Mouse (Mus musculus) liver, embryonic 16.5 days (tissue): ENCODE data around the gene Taf5l. TPM values are rescaled to one million over a fixed set of nuclear protein-coding genes. Genes with fewer than 3 reads are reported as not detected.
"Not testable (repeated sequence)": the region's sequence is repeated elsewhere in the genome, so short reads cannot be mapped to it uniquely, and the experiment has no call there.

Experiments
- ATAC-seq: fragments of 200-750 bp; cut with Nextera tagmentation; 2 replicates; pipeline ENCODE4 v1.8.0; 2017; ENCODE audit warnings: low read depth, mild to moderate bottlenecking, moderate number of reproducible peaks, moderate library complexity
- H3K27ac ChIP-seq: fragments of 300-500 bp; sonication (generic); 2 replicates; pipeline ENCODE4 v1.5.1; 2014; ENCODE audit warnings: mild to moderate bottlenecking, low read length
- H3K27me3 ChIP-seq: fragments of 300-500 bp; sonication (generic); 2 replicates; pipeline ENCODE4 v1.6.1; 2014; ENCODE audit warnings: low read depth, low read length, mixed read lengths; ENCODE audit not compliant: control insufficient read depth, insufficient read depth
- H3K36me3 ChIP-seq: fragments of 300-500 bp; sonication (generic); 2 replicates; pipeline ENCODE4 v1.6.1; 2014; ENCODE audit warnings: mild to moderate bottlenecking; ENCODE audit not compliant: control insufficient read depth, insufficient read depth
- H3K4me1 ChIP-seq: fragments of 300-500 bp; sonication (generic); 2 replicates; pipeline ENCODE4 v1.6.1; 2014; ENCODE audit warnings: low read depth, low read length, mixed read lengths; ENCODE audit not compliant: control insufficient read depth
- H3K4me2 ChIP-seq: fragments of 300-500 bp; sonication (generic); 2 replicates; pipeline ENCODE4 v1.6.1; 2014; ENCODE audit warnings: low read depth, low read length, mixed read lengths
- H3K4me3 ChIP-seq: fragments of 300-500 bp; sonication (generic); 2 replicates; pipeline ENCODE4 v1.5.1; 2014; ENCODE audit warnings: low read depth, mild to moderate bottlenecking, low read length
- H3K9ac ChIP-seq: fragments of 300-500 bp; sonication (generic); 2 replicates; pipeline ENCODE4 v1.6.1; 2014; ENCODE audit warnings: low read depth, low read length
- H3K9me3 ChIP-seq: fragments of 300-500 bp; sonication (generic); replicated peaks from 2 replicates; pipeline ENCODE4 v1.6.1; 2016; ENCODE audit warnings: low read length; ENCODE audit not compliant: control insufficient read depth
- WGBS: fragments of 180-500 bp; shearing (Covaris S2); extraction: QIAGEN DNeasy Blood & Tissue Kit; methylation state at CpG from one replicate; pipeline ENCODE4 v1.1.7; 2014; ENCODE audit not compliant: insufficient replicate concordance; 5-methylcytosine and 5-hydroxymethylcytosine counted together
- polyA plus RNA-seq: library from polyadenylated mRNA; unstranded; fragments of >200 nt; fragmentation: Nextera tagmentation; extraction: Ambion mirVana; gene quantifications from 2 replicates; pipeline ENCODE4 v1.2.1, GENCODE M21; 2015

The Taf5l gene
- polyA plus RNA-seq, 1 experiment from 2014 or later, result 19.6 TPM

- no peak overlapping the region for H3K4me2 ChIP-seq
- ATAC-seq, result peak; percentile 67
- H3K4me3 ChIP-seq, result no peak overlapping the region
- WGBS, result 67% methylated on average over 8 of the region's 8 CpGs
- H3K36me3 ChIP-seq, result peaks cover 9% of the 10 kb centered on the region
- no peak overlapping the region for H3K27ac ChIP-seq
- H3K4me1 ChIP-seq, result no peaks in the 10 kb centered on the region
- no peaks in the 10 kb centered on the region for H3K9me3 ChIP-seq
- no peaks in the 10 kb centered on the region for H3K27me3 ChIP-seq
- H3K9ac ChIP-seq, result no peak overlapping the region
Measured at GRCm38 (mm10) chr8:124045856-124046255, 24.7 kb upstream of the Taf5l start.

DNA sequence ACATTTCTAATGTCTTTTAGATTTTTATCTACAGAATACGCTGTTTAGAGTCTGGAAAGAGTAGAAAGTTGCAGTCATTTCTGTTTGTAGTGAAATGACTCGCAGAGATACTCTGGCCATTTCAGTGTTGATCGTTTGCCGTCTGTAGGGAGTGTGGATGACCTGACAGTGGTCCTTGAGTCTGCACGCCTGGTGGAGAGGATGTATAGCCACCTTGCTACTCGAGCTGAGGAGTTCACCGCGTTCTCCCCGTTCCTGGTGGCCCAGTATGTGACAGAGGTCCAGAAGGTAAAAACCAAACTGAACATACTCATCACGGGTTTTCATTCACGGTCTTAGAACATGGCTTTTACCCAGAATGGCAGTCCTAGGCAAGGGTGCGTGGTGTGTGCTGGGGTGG is 23.7 kb upstream of the Taf5l start:
- Histone ChIP-seq H3K4me1 (no peaks in the 10 kb centered on the region), H3K9ac (no peak overlapping the region), H3K4me2 (no peak overlapping the region), H3K4me3 (no peak overlapping the region), H3K27me3 (no peaks in the 10 kb centered on the region), H3K36me3 (peaks cover 9% of the 10 kb centered on the region), H3K27ac (no peak overlapping the region), H3K9me3 (no peaks in the 10 kb centered on the region)
- ATAC-seq, result no peak
- WGBS, result 85% methylated on average over 12 of the region's 12 CpGs

GRCm38 (mm10) chr8:124044421-124044820 is 23.2 kb upstream of the Taf5l start:
- H3K36me3 ChIP-seq, result peaks cover 13% of the 10 kb centered on the region
- no peak overlapping the region for H3K27ac ChIP-seq
- no peak overlapping the region for H3K9ac ChIP-seq
- no peak overlapping the region for H3K4me2 ChIP-seq
- H3K4me3 ChIP-seq, result no peak overlapping the region
- ATAC-seq, result no peak
- WGBS, result 75% methylated on average over 5 of the region's 5 CpGs
- no peaks in the 10 kb centered on the region for H3K9me3 ChIP-seq
- H3K27me3 ChIP-seq, result no peaks in the 10 kb centered on the region
- H3K4me1 ChIP-seq, result no peaks in the 10 kb centered on the region

GRCm38 (mm10) chr8:124042201-124042600 is 21.0 kb upstream of the Taf5l start:
- WGBS, result 77% methylated on average over 1 of the region's 1 CpGs
- no peak overlapping the region for H3K9ac ChIP-seq
- no peaks in the 10 kb centered on the region for H3K9me3 ChIP-seq
- no peaks in the 10 kb centered on the region for H3K27me3 ChIP-seq
- H3K27ac ChIP-seq, result no peak overlapping the region
- H3K4me2 ChIP-seq, result no peak overlapping the region
- no peak for ATAC-seq
- H3K36me3 ChIP-seq, result peaks cover 32% of the 10 kb centered on the region
- H3K4me3 ChIP-seq, result no peak overlapping the region
- no peaks in the 10 kb centered on the region for H3K4me1 ChIP-seq

DNA sequence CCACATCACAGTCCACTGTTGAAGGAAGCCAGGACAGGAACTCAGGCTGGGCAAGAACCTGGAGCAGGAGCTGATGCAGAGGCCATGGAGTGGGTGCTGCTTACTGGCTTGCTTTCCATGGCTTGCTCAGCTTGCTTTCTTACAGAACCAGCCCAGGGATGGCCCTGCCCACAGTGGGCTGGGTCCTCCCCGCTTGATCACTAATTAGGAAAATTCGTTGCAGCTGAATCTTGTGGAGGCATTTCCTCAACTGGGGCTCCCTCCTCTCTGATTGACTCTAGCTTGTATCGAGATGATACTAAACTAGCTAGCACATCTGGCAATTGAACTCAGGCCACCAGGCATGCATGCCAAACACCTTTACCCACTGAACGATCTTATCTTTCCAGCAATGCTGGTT is 18.2 kb upstream of the Taf5l start:
- no peak overlapping the region for H3K9ac ChIP-seq
- H3K9me3 ChIP-seq, result no peaks in the 10 kb centered on the region
- H3K27me3 ChIP-seq, result no peaks in the 10 kb centered on the region
- no peaks in the 10 kb centered on the region for H3K4me1 ChIP-seq
- WGBS, result 68% methylated on average over 4 of the region's 4 CpGs
- no peak overlapping the region for H3K27ac ChIP-seq
- ATAC-seq, result no peak
- peaks cover 34% of the 10 kb centered on the region for H3K36me3 ChIP-seq
- H3K4me2 ChIP-seq, result no peak overlapping the region
- no peak overlapping the region for H3K4me3 ChIP-seq

- Histone ChIP-seq H3K4me3 (no peak overlapping the region), H3K27ac (no peak overlapping the region), H3K4me2 (no peak overlapping the region), H3K27me3 (no peaks in the 10 kb centered on the region), H3K9me3 (no peaks in the 10 kb centered on the region), H3K36me3 (peaks cover 34% of the 10 kb centered on the region), H3K4me1 (no peaks in the 10 kb centered on the region), H3K9ac (no peak overlapping the region)
- 76% methylated on average over 7 of the region's 7 CpGs for WGBS
- ATAC-seq, result no peak
Measured at GRCm38 (mm10) chr8:124038121-124038520, 16.9 kb upstream of the Taf5l start.

- H3K9me3 ChIP-seq, result no peaks in the 10 kb centered on the region
- 53% methylated on average over 5 of the region's 5 CpGs for WGBS
- H3K4me1 ChIP-seq, result no peaks in the 10 kb centered on the region
- H3K36me3 ChIP-seq, result peaks cover 45% of the 10 kb centered on the region
- no peaks in the 10 kb centered on the region for H3K27me3 ChIP-seq
- no peak for ATAC-seq
- no peak overlapping the region for H3K4me2 ChIP-seq
- H3K27ac ChIP-seq, result no peak overlapping the region
- H3K9ac ChIP-seq, result no peak overlapping the region
- no peak overlapping the region for H3K4me3 ChIP-seq
Measured at GRCm38 (mm10) chr8:124033400-124033799, 12.2 kb upstream of the Taf5l start.

DNA sequence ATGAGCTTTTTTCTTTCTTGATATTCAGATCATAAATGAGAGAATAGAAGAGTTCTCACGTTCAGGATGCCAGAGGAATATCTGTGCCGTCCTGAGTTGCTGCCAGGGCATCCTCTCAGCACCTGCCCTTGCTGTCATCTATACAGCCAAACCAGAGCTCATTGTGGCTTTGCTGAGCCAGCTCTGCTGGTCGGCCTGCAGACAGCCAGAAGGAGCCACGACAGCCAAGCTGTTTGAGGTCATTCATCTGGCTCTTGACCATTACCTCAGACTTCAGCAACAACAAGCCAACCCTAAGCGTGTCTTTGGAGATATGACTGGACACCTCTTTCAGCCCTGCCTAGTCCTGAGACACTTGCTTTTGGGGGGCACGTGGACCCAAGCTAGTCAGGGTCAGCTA is 6.6 kb upstream of the Taf5l start:
- Histone ChIP-seq H3K27ac (no peak overlapping the region), H3K9me3 (no peaks in the 10 kb centered on the region), H3K4me2 (no peak overlapping the region), H3K27me3 (no peaks in the 10 kb centered on the region), H3K36me3 (peaks cover 41% of the 10 kb centered on the region), H3K9ac (no peak overlapping the region), H3K4me3 (no peak overlapping the region), H3K4me1 (no peaks in the 10 kb centered on the region)
- ATAC-seq, result no peak
- WGBS, result 80% methylated on average over 6 of the region's 6 CpGs

DNA sequence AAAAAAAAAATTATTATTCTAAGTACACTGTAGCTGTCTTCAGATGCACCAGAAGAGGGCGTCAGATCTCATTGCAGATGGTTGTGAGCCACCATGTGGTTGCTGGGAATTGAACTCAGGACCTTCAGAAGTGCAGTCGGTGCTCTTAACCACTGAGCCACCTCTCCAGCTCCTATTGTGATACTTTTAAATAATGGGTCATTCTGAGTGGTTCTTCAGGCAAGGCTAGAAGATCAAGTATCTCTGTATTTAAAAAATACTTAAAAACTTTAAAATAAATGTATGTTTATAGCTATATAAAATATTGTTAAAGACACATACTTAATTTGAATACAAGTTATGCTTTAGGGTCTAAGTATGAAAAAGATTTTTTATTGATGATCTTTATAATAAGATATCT is 5.1 kb upstream of the Taf5l start:
- not testable (repeated sequence) for H3K9me3 ChIP-seq, H3K4me2 ChIP-seq, H3K4me3 ChIP-seq, ATAC-seq, H3K27me3 ChIP-seq, H3K4me1 ChIP-seq, H3K27ac ChIP-seq, H3K9ac ChIP-seq
- peaks cover 35% of the 10 kb centered on the region for H3K36me3 ChIP-seq
- 73% methylated on average over 2 of the region's 2 CpGs for WGBS
